Mouse (Mus musculus) A20 (cell line): ENCODE measurements around the gene Ispd.
"Not testable (repeated sequence)": the region's sequence is repeated elsewhere in the genome, so short reads cannot be mapped to it uniquely, and the experiment has no call there.

Source experiments
- DNase-seq: peaks from one replicate; pipeline ENCODE4 v3.0.0-alpha.2; 2011; ENCODE audit warnings: low read depth, low spot score

Gene Ispd

GRCm38 (mm10) chr12:36381441-36382340, at the start of gene Ispd, which contains the start of gene D630036H23Rik:
TSS of gene Ispd (plus strand) at chr12:36381450.
TSS of gene D630036H23Rik (minus strand) at chr12:36382181.
- peak; percentile 89 for DNase-seq

DNA sequence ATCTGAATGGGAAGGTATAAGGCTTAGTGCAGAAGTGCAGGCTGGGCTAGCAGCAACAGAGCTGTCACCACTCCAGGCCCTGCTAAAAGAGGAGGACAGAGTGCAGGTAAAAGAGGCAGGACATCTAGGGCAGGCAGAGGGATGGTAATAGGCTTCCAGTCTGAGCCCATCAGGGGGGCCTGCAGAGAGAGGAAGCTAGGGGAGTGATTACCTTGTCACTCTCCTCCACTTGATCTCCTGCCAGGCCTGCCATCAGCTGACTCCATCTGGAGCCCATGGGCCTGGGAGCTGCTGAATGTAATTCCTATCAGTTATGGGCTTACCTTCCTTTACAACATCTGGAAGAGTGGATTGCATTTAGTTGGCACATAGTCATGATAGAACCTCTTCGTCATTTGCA, 48.6 kb upstream of the Ispd start:
- no peak for DNase-seq

DNA sequence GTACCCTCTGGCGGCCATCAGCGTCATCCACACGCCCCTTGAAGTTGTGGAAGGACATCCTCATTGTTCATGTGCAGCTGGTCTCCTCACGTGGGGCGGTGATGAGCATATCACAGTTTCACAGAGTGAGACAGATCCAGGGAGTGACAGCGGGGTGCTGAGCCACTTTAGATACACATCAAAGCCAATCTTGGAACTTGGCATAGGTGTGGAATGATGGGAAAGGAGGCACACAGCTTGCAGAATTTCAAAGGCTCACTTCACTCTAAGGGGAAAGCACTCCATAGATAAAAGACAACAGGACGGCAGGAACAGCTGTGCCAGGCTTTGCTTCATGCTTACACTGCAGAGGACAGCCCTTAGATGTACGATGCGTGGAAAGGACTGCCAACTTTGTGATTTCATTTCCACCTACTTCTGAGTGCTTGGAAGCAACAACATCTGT, 47.4 kb upstream of the Ispd start:
- no peak for DNase-seq

DNA sequence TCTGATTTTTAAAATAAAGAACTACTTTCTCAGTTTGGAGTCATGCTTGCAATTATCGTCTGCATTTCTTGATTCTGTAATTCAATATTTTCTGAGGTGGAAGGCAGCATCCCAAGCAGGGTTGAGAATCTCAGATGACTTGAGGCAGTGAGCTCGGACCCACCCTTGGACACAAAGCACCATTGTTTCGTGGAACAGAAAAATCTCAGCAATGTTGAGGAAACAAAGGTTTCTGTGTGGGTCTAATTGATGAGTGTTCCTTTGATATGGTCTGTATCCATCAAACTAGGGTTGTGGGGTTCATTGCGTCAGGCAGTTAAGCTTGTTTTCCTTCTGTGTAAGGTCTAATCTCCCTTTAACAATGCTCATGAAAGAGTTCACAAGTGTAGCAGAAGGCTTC, 37.1 kb upstream of the Ispd start:
- DNase-seq, result no peak

- no peak for DNase-seq
Observed at GRCm38 (mm10) chr12:36360064-36360463, 21.2 kb upstream of the Ispd start.

DNA sequence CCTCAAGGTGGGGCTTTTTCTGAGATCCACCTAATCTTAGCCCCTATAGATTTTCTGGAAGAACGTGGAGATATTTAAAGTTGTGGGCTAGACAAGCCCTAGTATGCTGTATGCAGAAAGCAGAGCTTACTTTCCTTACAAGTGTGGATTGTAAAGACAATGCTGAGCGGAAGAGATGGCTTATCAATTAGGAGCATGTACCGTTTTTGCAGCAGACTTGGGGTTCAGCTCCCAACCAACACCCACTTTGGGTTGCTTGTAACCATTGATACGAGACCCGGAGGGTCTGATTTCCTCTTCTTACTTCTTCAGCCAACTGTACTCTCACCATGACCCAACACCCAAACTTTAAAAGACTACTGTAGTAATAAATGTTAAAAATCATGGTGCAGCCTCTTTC, 20.6 kb upstream of the Ispd start:
- DNase-seq, result no peak

- DNase-seq, result no peak
Observed at GRCm38 (mm10) chr12:36364013-36364412, 17.2 kb upstream of the Ispd start.

GRCm38 (mm10) chr12:36373237-36373998, 7.8 kb upstream of the Ispd start:
- DNase-seq, result peak; percentile 62

DNA sequence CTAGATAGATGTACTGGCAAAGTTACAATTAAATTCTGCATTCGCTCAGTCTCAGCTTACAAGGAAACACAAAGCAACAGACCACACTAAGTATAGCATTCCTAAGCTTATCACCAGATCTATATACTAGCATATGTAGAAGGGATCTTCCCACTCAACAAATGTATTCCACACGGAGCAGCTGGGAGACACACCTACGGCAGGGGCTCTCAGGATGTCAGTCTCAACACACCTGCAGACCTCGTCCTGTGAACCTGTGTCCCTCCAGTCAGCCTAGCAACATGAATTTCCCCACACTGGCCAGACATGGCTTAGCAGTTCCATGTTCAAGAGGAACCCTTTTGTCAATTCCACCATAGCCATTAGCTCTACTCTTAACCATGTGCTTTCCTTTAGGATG, 4.9 kb upstream of the Ispd start:
- not testable (repeated sequence) for DNase-seq

GRCm38 (mm10) chr12:36380254-36380653, 996 bp upstream of the Ispd start:
- DNase-seq, result peak; percentile 62

GRCm38 (mm10) chr12:36380806-36381205, 444 bp upstream of the Ispd start:
- DNase-seq, result peak; percentile 70

GRCm38 (mm10) chr12:36385386-36385785, 4.1 kb downstream of the Ispd start:
- DNase-seq, result no peak

DNA sequence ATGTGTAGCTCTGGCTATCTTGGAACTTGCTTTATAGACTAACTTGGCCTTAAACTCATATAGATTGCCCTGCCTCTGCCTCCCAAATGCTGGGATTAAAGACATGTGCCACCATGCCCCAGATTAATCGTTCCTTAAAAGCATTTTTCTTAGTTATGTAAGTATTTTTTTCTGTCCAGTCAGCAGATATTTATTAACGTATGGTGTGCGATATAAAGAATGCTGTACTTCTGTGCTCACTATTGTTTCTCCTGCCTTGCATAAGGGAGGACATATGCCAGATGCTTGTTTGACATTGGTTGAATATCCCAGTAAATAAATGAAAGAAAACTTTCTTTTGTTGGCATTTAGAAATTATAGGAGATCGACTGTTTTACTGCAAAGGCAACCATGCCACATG, 5.7 kb downstream of the Ispd start:
- no peak for DNase-seq

- no peak for DNase-seq
Observed at GRCm38 (mm10) chr12:36395115-36395514, 13.9 kb downstream of the Ispd start.

DNA sequence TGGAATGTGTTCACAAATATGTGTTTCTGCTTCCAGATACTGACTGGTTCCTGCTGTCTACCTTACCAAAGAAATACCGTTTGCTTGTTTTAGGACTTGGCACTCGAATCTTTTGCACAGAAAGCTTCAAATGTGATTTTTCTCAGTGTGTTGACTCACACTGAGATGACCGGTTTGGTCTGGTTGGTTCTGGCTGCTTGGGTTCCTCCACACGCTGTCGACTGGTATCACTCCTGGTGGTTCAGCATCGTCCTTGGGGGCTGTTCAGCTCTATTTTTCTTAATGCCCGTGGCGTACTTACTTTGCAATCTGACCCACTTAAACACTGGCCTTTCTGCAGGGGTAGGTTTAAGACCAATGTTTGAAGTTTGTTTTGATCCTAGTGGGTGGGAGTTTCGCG, 42.4 kb downstream of the Ispd start:
- no peak for DNase-seq

DNA sequence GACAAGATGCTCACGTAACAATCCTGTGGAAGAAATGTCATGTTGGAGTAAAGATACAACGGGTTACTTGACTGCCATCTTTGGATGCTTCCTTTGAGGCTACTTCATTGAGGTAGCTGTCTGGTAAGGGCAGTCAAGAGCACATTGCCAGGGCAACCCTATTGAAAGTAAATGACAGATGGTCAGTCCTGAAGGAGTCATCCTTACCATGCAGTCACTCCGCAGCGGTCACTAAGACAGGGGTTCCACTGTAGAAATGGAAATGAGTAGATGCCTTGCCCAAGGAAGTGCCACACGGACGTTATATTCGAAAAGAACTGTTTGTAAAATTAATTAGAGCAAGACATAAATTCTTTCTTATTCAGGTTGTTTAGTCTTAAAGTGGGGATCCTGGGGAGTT, 44.0 kb downstream of the Ispd start:
- no peak for DNase-seq

DNA sequence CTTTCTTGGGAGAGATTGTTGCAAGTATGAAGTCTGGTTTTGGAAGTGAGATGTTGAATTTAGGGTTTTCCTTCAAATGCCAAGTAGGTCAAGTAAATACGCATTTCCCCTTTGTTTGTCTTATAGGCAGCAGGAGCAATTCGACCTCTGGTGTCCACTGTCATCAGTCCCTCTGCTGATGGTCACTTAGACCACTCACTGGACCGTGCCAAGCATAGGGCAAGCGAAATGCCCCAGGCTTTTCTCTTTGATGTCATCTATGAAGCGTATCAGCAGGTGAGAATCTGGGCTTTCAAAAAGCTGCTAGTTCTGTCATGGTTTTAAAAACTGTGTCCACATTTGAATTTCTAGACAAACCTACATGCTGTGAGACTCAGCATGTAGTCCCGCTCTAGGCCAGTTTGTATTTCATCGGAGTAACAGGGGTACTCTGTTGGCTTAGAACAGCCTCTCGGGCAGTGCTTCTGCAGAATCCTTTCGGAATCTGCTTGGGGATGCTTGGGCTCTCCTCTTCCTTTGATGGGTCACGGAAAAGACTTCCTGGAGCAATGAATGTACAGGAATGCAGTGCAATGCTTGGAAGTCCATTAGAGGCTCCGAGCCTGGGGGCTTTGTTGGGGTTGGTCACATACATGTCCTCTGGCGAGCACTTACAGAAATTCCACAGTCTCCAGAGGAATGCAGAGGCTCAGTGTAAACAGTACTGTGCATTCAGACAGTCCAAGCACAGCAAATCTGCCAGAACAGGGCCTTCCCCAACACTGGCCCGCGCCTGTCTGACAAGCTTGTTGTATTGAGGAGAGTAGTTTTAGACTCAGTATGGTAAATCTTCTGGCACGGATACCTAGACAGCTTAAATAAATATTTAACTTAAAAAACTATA, 45.2 kb downstream of the Ispd start:
- no peak for DNase-seq

DNA sequence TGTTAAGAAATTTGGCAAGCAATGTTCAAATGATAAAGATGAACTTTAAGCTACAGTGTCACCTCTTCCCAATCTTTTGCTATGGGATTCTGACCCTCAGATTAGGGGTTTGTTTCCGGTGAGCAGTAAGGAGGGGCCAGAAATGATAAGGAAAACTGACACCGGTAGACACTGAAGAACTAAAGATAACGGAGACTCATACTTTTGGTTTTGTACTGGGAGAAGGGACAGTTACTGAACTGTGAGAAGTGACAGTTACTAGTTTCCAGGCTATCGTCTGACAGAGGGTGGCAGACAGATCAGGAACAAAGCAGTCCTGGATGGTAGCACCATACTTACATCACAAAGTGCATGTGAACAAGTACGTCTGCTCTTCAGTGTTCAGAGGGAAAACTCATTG, 55.7 kb downstream of the Ispd start:
- no peak for DNase-seq

GRCm38 (mm10) chr12:36439396-36439795, 58.1 kb downstream of the Ispd start:
- DNase-seq, result no peak

- DNase-seq, result no peak
Observed at GRCm38 (mm10) chr12:36456002-36456401, 74.8 kb downstream of the Ispd start.

GRCm38 (mm10) chr12:36457726-36458125, 76.5 kb downstream of the Ispd start:
- no peak for DNase-seq
